Mouse (Mus musculus) liver, embryonic 14.5 days (tissue): Measurements from ENCODE around the gene Krtap29-1.

Source experiments
- CTCF ChIP-seq: IDR thresholded peaks from 2 replicates; pipeline ENCODE4 v1.5.1; 2016; ENCODE audit warnings: antibody characterized with exemption, low read depth, control low read depth
- EP300 ChIP-seq: IDR thresholded peaks from 2 replicates; pipeline ENCODE4 v1.6.1; 2016; ENCODE audit warnings: antibody characterized with exemption, low read depth

GRCm38 (mm10) chr11:99978953-99979352 lies at the start of gene Krtap29-1:
- TF ChIP-seq CTCF (no peak), EP300 (no peak)
